Mouse (Mus musculus) T-helper 1 cell (primary cell): ENCODE results near the gene Asxl1.

Source experiments
- in situ Hi-C: fragments of 300-600 bp; cut with MboI, MseI; formaldehyde crosslinking; loops from one replicate; pipeline ENCODE4 v1.15.1; 2025; ENCODE audit warnings: high pct_unique_total_duplicates

Asxl1 gene

DNA sequence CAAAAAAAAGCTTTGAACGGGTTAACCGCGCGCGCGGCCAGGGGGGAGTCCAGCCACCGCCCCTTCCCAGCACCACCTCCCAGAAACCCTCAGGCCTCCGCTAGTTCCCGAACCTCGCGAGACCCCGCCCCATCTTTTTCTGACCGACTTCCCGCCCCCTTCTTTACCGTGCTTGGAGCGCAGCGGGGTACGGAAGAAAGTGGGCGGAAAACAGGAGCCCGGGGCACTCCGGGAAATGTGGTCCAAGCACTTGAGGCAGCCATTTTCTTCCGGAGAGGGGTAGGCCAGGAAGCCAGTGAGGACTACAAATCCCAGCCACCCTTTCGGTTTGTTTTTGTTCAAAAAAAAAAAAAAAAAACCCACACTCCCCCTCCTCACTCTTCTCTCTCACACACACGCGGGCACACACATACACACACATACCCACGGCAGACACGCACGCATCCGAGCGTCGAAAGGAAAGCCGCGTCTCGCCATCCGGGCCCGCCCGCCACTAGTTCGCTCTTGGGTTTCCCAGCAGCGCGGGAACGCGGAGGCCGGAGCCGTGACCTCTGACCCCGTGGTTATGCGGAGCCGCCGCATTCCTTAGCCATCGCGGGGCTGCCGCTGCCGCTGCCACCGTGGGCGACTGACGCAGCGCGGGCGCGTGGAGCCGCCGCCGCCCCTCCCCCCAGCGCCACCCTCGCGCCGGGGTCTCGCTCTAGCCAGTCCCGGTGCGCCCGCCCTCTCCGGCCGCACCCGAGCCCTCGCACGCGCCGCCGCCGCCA, at the start of gene Asxl1:
Asxl1 (plus strand) TSS at position 376 of the 767 bp plus-strand sequence.
- in situ Hi-C loops, result no loop called here

DNA sequence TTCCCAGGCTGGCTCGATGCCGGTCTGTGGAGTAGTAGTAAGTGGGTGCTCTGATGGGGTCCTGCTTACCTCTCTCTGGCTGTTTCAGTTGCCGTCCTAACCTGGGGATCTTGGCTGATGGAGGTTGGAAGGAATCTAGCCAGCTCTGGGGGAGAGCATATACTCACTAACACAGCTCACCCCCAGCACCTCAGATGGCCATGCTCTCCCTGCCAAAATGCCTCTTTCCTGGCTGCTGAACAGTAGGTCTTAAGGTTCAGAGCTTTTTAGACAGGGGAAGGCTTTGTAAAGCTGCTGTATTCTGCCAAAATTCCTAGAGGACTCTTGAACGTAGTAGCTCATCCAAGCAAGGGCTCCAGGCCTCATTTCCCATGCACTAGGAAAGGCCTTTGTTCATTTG, 47.9 kb upstream of the Asxl1 start:
- in situ Hi-C loops, result loop anchor here (5.0 kb wide), 1 partner anchor 45 kb away; no protein-coding TSS in a partner anchor

DNA sequence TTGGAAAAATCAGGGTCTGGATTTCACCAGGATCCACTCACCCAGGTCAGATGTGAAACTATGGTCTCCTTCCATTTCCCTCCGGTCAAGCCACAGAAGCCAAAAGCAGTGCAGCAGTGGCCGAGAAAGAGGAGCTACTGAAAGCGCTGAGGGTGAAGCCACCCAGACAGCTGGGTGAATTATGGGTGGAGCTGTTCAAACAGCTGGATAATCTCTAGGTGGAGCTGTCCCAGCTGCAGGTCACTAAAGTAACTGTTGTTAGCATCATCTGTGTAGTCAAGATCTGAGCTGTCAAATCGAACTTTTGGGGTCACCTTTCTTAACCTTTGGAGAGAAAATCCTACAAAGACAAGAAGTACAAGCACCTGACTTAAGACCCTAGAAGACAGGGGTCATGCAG, 47.2 kb upstream of the Asxl1 start:
- in situ Hi-C loops, result loop anchor here (5.0 kb wide), 1 partner anchor 44 kb away; no protein-coding TSS in a partner anchor

DNA sequence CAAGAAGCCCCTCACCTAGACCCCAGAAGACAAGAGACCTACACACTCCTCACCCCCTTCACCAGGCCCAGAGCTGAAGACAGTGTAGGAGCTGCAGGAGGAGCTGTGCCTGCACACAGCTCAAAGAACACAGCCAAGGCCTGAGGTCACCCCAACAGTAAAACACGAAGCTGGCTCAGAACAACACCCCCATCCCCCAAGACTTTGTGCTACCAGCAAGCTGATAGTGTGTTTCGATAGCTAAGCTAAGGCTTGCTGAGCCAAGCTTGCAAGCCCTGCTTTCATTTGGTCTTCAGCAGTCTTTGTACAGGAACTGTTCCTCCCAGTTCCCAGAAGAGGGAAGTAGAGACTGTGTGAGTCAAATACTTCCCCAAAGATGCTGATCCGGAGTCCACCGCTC, 46.8 kb upstream of the Asxl1 start:
- in situ Hi-C loops, result loop anchor here (5.0 kb wide), 1 partner anchor 43 kb away; no protein-coding TSS in a partner anchor

DNA sequence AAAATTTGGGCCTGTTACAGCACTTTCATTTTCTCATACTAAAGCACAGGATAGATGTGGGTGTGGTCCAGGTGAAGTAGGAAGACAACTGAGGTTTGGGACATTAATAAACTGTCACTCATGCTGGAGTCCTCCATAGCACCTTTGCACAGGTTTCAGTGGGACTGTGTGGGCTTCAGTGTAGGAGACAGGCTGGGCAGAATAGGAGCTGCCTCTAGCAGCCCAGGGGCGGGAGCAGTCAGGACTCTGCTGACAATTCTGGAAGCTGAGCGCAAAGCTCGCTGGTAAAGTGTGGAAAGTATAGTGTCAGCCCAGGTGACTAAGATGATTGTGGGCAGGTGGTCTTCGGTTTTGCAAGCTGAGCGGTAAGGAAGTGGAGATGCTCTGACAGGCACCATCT, 44.5 kb upstream of the Asxl1 start:
- in situ Hi-C loops, result no loop called here

DNA sequence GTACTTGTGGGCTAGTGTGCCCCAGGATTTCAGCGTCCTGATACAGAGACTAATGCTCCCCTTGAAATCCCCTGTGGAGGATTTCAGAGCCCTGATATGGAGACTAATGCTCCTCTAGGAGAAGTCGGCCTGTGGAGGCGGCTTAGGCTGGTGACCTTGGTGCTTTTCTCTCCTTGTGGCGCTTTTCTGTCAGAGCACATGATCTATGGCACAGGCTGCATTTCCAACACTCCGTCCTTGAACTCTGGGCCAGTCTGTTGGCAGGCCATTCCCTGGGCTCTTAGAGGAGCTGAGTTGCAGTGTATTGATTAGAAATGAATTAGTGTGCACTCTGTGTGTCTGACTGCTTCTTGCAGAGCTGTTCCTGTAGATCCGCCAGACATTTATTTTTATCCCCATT, 40.4 kb upstream of the Asxl1 start:
- in situ Hi-C loops, result no loop called here

DNA sequence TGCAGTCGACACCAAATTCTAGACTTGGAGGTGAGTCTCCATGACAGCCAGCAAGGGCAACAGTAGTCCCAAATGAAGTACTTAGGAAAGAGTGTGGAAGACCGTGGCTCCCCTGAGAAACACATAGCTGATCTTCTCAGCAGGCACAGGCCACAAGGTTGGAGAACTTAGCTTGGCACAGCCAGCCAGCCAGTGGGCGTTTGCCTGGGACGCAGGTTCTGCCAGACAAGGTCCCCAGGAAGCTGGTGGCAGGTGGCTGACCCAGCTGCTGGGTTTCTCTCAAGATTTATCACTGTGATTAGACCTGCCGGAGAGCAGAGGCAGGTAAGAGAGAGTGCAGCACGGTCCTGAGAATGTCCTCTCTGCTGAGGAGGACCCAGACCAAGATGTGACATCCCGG, 37.0 kb upstream of the Asxl1 start:
- in situ Hi-C loops, result no loop called here

DNA sequence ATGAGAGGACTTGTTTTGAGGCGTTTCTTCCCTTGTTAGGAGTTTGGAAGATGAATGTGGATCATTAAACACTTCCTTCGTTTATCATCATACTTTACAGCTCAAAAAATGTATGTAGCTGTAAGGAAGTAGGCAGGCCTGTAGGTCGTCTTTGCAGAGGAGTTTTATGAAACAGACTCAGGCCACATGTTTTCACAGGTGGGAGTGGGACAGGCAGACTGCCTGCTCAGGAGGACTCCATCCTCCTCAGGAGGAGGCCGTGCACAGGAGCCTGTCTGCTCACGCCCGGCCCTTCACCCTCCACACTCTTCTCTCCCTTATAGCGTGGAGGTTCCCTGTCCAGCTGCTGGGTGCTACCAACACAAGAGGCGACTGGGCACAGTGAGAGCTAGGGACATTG, 36.5 kb upstream of the Asxl1 start:
- in situ Hi-C loops, result no loop called here

DNA sequence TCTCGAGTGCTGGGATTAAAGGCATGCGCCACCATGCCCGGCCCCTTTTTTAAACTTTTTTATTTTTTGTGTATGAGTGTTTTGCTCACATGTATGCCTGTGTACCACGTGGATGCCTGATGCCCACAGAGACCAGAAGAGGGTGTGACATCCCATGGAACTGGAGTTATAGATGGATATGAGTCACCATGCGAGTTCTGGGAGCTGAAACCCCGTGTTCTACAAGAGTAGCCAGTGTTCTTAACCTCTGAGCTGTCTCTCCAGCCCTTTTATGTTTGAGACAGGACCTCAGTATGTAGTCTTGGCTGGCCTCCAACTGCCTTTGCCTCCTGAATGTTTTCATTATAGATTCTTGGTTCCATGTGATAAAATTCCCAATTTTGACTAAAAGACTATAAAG, 35.4 kb upstream of the Asxl1 start:
- in situ Hi-C loops, result no loop called here

DNA sequence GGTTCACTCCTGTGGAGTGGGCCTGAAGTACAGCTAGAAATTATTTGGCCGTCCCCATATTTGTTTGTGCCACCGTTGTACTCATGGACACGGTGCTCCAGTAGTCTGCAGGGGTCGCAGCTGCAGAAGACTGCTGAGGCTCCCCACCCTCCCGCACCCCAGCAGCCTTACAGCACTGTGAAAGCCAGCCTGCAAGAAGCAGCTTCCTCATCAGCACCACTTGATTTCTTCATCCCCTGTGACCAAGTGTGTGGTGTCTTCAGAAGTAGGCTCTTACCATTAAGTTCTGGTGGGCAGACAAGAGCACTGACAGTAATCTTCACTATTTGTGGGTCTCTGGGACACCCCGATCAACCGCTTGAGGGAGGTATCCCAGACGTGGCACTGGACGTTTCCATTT, 32.7 kb upstream of the Asxl1 start:
- in situ Hi-C loops, result no loop called here

DNA sequence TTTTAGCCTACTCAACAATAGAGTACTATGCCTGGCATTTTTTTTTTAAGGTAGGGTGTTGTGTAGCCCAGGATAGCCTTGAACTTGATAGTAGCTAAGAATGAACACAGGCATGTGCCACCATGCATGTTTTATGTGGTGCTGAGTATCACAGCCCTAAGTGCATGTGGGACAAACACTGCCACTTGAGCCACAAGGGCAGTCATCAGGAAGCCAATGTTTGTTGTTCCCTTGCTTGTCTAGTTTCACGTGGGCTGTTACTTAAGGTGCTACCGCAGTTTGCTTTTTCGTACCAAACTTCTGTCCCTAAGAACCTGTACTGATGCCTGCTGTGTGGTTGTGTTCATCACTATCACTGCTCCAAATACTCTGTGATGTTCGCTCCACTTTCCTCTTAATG, 27.2 kb upstream of the Asxl1 start:
- in situ Hi-C loops, result no loop called here

DNA sequence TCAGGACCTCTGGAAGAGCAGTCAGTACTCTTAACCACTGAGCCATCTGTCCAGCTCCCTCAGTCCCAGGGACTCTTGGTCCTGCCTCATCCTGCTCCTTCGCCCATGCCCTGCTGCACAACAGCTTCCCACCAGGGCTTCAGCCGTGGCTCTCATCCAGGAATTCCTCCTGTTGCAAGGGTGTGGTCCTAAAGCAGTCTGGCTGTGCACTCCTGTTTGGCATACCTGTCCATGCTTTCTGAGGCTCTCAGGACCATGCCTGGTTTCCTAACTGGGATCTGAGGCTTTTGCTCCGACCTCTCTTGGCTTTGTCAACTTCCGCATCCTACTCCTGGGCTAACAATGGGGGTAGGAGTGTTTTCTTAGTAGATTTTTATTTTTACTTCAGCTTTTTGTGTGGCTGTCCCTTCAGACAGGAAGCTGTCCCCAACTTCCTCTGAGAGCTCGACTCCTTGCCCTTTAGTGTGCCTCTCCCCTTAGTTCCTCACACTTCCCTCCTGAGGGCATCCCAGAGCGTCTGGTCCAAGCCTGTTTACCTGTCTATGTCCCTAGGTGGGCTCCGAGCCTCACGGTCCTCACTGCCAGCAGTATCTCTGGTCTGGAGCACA, 26.5 kb upstream of the Asxl1 start:
- in situ Hi-C loops, result no loop called here

DNA sequence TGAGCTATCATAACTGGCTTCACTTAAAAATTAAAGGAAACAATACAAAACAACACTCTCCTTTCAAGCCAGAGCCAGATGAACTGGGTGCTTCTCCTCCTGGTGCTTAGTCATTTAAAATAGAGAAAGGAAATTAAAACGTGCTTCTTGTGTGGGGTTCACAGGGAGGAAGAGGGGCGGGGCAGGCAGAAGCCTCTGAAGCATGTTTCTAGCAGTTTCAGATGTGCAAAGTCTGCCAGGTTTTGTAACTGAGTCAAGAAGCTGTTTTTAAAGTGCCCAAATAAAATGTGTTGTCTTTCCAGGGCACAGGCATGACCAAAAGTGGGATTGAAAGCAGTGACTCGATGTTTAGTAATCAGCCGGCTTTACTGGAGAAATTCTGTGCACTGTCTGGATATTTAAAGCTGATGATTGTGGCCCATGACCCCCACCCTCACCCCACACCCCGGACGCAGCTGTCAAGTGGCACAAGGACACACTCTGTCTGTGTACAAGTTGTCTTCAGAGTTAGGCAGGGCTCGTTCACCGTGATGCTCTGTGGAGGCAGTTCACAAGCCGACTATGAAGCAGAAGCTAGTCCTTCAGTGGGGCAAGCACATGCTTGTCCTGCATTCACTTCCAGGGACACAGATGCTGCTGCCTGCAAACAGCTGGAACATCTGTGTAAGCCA, 19.8 kb upstream of the Asxl1 start:
- in situ Hi-C loops, result no loop called here

DNA sequence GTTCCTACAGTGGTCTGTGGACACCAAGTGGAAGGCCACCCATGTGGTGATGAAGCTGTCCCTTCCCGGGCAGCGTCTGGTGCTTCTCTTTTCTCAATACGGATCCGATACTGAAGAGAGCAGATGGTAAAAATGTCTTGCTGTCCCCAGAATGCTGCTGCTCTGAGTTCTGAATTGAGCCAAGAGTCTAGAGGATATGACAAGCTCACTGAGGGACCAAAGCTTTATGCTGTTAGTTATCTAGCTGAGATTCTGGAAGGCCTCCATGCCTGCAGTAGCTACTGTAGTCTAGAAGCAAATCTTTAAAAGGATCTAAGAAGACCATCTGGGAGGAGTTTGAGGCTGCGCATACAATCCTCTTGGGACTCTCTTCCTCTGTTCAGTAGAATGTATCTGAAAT, 13.4 kb upstream of the Asxl1 start:
- in situ Hi-C loops, result no loop called here

DNA sequence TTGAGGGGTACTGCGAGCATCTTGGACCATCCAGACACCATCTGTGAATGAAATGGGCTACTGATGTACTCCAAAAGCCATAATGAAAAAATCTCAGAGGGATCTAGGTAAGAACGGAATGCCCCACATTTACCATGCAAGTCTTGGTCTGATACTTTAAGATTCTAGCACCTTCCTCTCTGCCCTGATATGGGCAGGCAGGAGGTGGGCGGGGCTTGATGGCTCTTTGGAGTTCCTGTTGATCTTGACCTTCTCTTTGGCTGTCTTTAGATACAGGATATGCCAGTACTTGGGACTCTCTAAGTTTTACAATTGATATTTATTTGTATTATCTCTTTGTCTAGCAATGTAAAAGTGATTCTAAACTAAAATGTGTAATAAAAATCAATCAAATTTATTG, 12.6 kb upstream of the Asxl1 start:
- in situ Hi-C loops, result no loop called here

DNA sequence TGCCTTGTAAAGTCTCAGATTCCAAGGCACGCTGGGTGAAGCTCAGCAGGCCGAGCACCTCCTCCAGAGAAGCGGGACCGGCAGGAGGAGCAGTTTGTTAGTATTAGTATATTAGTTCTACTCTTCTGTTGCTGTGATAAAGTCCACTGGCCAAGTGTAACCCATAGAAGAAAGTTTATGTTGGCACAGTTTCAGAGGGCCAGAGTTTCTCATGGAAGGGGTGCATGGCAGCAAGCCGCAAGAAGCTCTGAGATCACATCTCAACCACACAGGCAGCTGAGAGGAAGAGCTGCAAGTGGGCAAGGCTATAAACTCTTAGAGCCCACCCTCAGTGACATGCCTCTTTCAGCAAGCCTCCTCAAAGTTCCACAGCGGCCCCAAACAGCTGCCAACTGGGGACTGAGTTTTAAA, 11.8 kb upstream of the Asxl1 start:
- in situ Hi-C loops, result no loop called here

DNA sequence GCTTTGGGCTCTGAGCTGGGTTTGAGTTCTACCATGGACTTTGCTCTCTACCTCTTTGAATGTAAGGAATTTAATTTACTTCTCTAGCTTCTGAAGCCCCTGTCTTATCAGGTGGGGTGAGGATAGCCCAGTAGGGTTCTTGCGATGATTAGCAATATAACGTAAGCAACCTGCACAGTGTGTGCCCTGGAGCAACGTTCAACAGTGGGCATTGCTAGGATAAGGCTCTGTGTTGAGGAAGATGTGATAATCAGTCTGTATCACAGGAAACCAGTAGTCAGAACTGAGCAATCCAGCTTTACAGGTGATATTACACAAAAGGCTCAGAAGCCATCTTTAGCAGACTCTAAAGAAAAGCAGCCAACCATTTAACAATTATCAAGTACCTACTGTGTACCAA, 11.3 kb upstream of the Asxl1 start:
- in situ Hi-C loops, result no loop called here

DNA sequence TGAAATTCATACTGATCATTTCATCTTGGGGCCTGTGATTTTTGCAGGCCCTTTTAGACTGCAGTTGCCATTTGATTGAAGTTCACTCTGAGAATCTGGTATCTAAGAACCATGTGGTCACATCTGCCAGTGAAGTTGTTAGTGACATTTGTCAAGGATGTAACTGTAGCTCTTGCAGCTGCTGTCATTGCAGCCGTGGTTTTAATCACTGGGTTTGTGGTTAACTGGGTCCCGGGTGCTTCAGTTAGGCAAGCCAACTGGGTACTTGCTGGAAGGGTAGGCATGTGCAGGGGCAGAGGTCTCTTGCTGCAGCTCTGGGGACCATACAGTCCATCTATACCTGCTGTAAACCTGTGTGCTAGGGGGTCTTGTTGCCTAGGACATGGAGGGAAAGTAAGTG, 9.5 kb upstream of the Asxl1 start:
- in situ Hi-C loops, result no loop called here

DNA sequence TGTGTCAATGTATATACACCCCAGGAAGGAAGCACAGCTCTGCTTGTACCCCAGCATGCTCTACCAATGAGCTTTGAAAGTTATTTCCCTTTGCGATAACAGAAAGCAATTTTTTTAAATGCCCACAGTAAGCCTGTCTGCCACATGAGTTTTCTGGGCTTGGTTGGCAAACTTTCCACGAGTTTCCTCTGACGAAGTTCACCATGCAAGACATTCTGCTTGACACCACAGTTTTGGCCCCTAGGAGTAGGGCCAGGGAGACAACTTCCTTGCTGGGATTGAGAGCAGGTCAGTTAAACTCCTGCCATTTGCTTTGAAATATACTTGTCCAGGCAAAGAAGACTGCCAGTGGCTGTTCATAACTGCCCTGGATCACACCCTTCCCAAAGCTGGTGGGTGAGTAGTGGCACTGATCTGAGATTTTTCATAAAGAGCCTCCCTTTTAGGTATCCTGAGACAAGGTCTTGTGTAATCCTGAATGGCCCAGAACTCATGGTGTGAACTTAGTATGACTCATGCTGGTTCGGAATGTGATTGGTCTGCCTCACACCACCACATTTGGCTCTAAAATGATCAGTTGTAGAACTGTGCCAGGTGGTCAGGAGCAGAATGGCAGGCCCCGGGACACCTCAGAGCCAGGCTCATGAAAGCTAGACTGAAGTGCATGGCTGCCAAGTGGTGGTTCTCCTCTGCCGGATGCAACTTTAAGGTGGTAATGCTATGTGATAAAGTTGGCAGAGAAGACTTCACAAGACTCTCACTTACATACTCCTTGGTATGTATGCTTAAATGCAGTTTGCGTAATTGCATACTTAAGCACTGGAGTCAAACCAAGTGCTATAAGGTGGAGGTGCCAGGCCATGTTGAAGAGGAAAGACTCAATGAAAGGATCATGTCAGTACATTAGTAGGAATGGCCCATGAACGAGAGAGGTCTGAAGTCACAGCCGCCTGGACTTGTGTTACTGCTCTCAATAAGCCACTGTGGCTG, 7.0 kb upstream of the Asxl1 start:
- in situ Hi-C loops, result no loop called here

DNA sequence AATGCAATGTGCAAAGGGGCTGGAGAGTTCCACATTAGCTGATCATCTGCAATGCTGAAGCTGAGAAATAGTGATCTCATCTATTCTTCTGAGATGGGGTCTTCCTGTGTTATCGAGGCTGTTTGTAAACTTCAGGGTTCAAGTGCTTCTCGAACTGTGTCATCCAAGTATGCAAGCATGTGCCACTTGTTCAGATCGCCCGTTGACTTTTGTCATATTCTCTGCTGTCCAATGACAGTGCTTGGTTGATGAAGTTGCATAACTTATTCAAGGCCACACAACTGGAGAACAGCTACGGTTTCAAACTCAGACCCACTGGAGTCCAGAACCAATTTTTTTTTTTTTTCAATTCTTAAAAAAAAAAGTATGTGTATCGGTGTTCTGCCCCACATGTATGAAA, 3.5 kb upstream of the Asxl1 start:
- in situ Hi-C loops, result loop anchor here (5.0 kb wide), 2 partner anchors 45 to 110 kb away; no protein-coding TSS in a partner anchor

DNA sequence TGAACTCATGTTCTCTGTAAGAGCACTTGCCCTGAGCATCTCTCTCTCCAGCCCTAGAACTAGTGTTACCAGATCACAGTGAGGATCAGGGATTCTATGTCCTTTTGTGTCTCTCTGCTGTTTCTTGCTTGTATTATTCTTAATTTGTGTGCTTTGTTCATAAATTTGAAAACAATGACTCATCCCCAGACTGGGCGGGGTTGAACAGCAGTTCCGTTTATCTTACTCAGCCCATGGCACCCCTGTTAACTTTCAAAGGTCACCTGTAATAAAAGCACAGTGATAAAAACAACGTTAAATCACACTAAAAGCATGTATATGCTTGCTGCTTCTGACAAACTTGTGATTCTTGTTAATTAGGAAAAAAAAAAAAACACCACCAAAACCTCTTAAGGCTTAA, 3.0 kb upstream of the Asxl1 start:
- in situ Hi-C loops, result loop anchor here (5.0 kb wide), 2 partner anchors 45 to 110 kb away; no protein-coding TSS in a partner anchor
